Mouse (Mus musculus): ENCODE data around the gene Gca. TPM values are rescaled to one million over a fixed set of nuclear protein-coding genes. Genes with fewer than 3 reads are reported as not detected.
A peak's percentile ranks its signal among the peaks of the same experiment; 100 is the strongest.

Gene Gca
- total RNA-seq (2014; rRNA removed; ENCODE audit: low replicate concordance): 4.9 and 6.1 TPM in 2 replicates
- polyA plus RNA-seq (2015; fragmentation: Nextera tagmentation; extraction: Ambion mirVana): 17.8 and 18.5 TPM in 2 replicates

DNA sequence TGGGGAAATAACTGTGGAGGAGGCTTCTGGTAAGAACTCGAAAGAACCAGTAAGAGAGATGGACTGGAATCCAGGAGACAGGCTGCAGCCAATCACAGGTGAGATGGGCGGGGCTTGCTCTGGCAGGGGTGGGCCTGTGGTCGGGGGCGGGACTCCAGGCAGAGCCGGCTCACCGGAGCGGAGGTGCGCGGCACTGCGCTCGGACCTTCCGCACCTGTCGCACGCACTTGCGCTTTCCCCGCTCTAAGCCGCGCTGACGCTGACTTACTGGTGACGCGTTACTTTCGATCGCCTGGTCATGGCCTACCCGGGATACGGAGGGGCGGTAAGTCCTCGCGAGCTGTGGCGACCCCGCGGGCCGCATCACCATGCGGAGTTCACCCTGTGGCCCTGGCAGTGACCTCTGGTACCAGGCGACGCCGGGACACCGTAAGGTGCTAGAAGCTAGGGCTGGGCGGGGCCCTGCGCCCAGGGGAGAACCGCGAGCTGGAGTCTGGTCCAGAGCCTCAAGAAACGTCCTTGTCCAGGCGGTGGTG is at the start of gene Gca:
TSS of gene Gca (plus strand) at position 151 of the 536 bp plus-strand sequence.
- H3K4me2 ChIP-seq (ENCODE audit: low read depth, low read length): peak within 1 kb of the TSS; percentile 73
- no peaks in the 10 kb centered on the region for H3K36me3 ChIP-seq (replicated peaks; ENCODE audit: control insufficient read depth, insufficient read depth, low read length)
- WGBS: under 1% methylated on average over 43 of the region's 43 CpGs
- H3K4me3 ChIP-seq (ENCODE audit: low read depth, low read length): peak within 1 kb of the TSS; percentile 73
- peak; percentile 97 for ATAC-seq (ENCODE audit: insufficient read depth, low read depth)
- peak within 1 kb of the TSS; percentile 77 for H3K27ac ChIP-seq (ENCODE audit: low read depth)
- peak; percentile 88 for DNase-seq (ENCODE audit: low spot score)
- TF ChIP-seq CTCF (IDR thresholded peaks at IDR 0.05; ENCODE audit: low read depth) (no peak), EP300 (IDR thresholded peaks at IDR 0.05; ENCODE audit: low read depth) (no peak)
- no peaks in the 10 kb centered on the region for H3K9me3 ChIP-seq (replicated peaks; ENCODE audit: control insufficient read depth, low read length)
- H3K4me1 ChIP-seq (ENCODE audit: control insufficient read depth, insufficient read depth): no peaks in the 10 kb centered on the region
- peak within 1 kb of the TSS; percentile 62 for H3K9ac ChIP-seq (replicated peaks; ENCODE audit: low read depth, low read length)
- no peaks in the 10 kb centered on the region for H3K27me3 ChIP-seq (ENCODE audit: control insufficient read depth, insufficient read depth, low read length)

DNA sequence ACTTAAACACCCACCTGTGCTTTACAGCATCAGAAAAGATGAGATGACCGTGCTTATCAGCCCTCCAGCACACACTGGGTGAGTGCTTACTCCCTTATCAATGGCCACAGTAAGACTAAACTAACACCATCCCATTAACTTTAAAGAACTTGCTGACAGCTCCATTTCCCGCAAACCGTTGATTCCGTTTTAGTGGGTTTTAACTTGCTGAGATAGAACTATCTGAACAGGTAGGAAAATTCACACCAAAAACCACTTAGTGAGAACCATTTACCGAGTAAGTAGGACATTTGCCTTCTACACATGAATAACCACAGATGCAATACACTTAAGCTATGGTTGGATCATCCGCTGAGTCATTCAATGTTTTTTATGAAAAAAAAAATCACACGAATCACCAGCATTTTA is 45.1 kb upstream of the Gca start:
- no peak for DNase-seq (ENCODE audit: low spot score)
- Histone ChIP-seq H3K9ac (replicated peaks; ENCODE audit: low read depth, low read length) (no peak overlapping the region), H3K4me3 (ENCODE audit: low read depth, low read length) (no peak overlapping the region), H3K4me2 (ENCODE audit: low read depth, low read length) (no peak overlapping the region), H3K27me3 (ENCODE audit: control insufficient read depth, insufficient read depth, low read length) (no peaks in the 10 kb centered on the region), H3K4me1 (ENCODE audit: control insufficient read depth, insufficient read depth) (no peaks in the 10 kb centered on the region), H3K36me3 (replicated peaks; ENCODE audit: control insufficient read depth, insufficient read depth, low read length) (peaks cover 5% of the 10 kb centered on the region; the same call in 1 of the 2 replicates), H3K27ac (ENCODE audit: low read depth) (no peak overlapping the region), H3K9me3 (replicated peaks; ENCODE audit: control insufficient read depth, low read length) (no peaks in the 10 kb centered on the region)
- no peak for ATAC-seq (ENCODE audit: insufficient read depth, low read depth)
- 44% methylated on average over 7 of the region's 7 CpGs for WGBS
- TF ChIP-seq EP300 (IDR thresholded peaks at IDR 0.05; ENCODE audit: low read depth): no peak
- TF ChIP-seq CTCF (IDR thresholded peaks at IDR 0.05; ENCODE audit: low read depth): no peak

DNA sequence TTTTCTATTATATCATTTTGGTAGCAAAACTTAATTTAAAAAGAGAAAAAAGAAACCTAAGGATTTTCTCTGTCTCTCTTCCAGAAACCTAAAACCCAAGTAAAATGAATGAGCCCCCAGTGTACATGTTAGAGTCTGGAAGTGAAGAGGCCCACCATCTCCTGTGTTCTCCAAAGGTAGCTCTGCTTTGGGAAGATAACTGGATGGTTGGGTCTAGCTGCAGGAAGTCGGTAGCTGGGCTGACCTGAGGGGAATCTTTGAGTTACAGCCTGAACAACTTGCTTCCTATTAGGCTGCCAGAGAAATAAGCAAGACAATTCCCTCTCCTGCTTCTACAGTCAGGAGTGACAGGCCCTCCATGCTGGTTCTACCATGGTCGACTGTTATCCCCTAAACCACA is 44.4 kb upstream of the Gca start:
- WGBS: 44% methylated on average over 2 of the region's 2 CpGs
- ATAC-seq (ENCODE audit: insufficient read depth, low read depth): no peak
- Histone ChIP-seq H3K36me3 (replicated peaks; ENCODE audit: control insufficient read depth, insufficient read depth, low read length) (peaks cover 2% of the 10 kb centered on the region; the same call in 1 of the 2 replicates), H3K4me2 (ENCODE audit: low read depth, low read length) (no peak overlapping the region), H3K27me3 (ENCODE audit: control insufficient read depth, insufficient read depth, low read length) (no peaks in the 10 kb centered on the region), H3K4me3 (ENCODE audit: low read depth, low read length) (no peak overlapping the region), H3K9me3 (replicated peaks; ENCODE audit: control insufficient read depth, low read length) (no peaks in the 10 kb centered on the region), H3K9ac (replicated peaks; ENCODE audit: low read depth, low read length) (no peak overlapping the region), H3K27ac (ENCODE audit: low read depth) (no peak overlapping the region), H3K4me1 (ENCODE audit: control insufficient read depth, insufficient read depth) (no peaks in the 10 kb centered on the region)
- TF ChIP-seq EP300 (IDR thresholded peaks at IDR 0.05; ENCODE audit: low read depth) (no peak), CTCF (IDR thresholded peaks at IDR 0.05; ENCODE audit: low read depth) (no peak)
- no peak for DNase-seq (ENCODE audit: low spot score)

DNA sequence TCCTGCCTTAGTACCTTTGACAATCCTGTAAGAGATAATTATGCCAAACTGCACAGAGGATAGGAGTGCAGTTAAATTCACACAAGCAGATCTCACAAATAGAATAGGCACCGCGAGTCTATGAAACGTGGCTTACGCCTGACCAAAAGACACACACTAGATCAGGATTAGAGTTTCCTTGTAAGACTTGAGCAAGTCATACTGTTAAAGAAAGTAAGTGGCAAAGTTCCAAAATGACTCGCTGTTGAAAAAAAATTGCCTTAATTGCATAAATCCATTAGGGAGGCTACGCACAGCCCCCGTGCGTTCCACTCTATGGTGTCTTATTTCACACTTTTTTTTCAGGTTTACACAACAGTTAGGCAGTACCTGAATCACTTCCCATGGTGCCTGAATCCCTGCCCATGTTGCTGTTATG is 41.1 kb upstream of the Gca start:
- Histone ChIP-seq H3K9ac (replicated peaks; ENCODE audit: low read depth, low read length) (no peak overlapping the region), H3K27me3 (ENCODE audit: control insufficient read depth, insufficient read depth, low read length) (no peaks in the 10 kb centered on the region), H3K27ac (ENCODE audit: low read depth) (no peak overlapping the region), H3K4me3 (ENCODE audit: low read depth, low read length) (no peak overlapping the region), H3K4me2 (ENCODE audit: low read depth, low read length) (no peak overlapping the region), H3K4me1 (ENCODE audit: control insufficient read depth, insufficient read depth) (no peaks in the 10 kb centered on the region), H3K9me3 (replicated peaks; ENCODE audit: control insufficient read depth, low read length) (no peaks in the 10 kb centered on the region), H3K36me3 (replicated peaks; ENCODE audit: control insufficient read depth, insufficient read depth, low read length) (no peaks in the 10 kb centered on the region)
- 81% methylated on average over 8 of the region's 8 CpGs for WGBS
- ATAC-seq (ENCODE audit: insufficient read depth, low read depth): no peak
- DNase-seq (ENCODE audit: low spot score): no peak
- TF ChIP-seq EP300 (IDR thresholded peaks at IDR 0.05; ENCODE audit: low read depth): no peak
- TF ChIP-seq CTCF (IDR thresholded peaks at IDR 0.05; ENCODE audit: low read depth): no peak

DNA sequence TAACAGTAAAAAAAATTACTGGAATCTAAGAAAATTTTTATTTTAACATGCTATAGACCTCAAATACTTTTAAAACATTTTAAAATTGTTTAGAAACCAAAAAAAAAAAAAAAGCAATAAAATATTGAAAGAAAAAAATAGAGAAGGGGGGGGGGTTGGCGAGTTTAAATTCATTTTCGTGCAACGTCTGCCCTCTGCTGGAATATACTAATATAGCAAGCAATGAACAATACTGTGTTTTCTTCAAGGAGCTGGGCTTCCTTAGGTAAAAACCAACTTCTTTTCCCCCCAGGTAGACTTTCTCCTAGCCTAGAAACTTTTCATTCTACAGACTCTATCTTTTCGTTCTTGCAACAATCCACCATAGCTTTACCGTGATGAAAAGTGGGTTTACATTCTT is 36.4 kb upstream of the Gca start:
- Histone ChIP-seq H3K4me2 (ENCODE audit: low read depth, low read length) (no peak overlapping the region), H3K9ac (replicated peaks; ENCODE audit: low read depth, low read length) (no peak overlapping the region), H3K4me1 (ENCODE audit: control insufficient read depth, insufficient read depth) (no peaks in the 10 kb centered on the region), H3K27ac (ENCODE audit: low read depth) (no peak overlapping the region), H3K36me3 (replicated peaks; ENCODE audit: control insufficient read depth, insufficient read depth, low read length) (no peaks in the 10 kb centered on the region), H3K4me3 (ENCODE audit: low read depth, low read length) (no peak overlapping the region), H3K27me3 (ENCODE audit: control insufficient read depth, insufficient read depth, low read length) (no peaks in the 10 kb centered on the region), H3K9me3 (replicated peaks; ENCODE audit: control insufficient read depth, low read length) (no peaks in the 10 kb centered on the region)
- 7% methylated on average over 5 of the region's 5 CpGs for WGBS
- TF ChIP-seq CTCF (IDR thresholded peaks at IDR 0.05; ENCODE audit: low read depth) (peak; percentile 54), EP300 (IDR thresholded peaks at IDR 0.05; ENCODE audit: low read depth) (no peak)
- DNase-seq (ENCODE audit: low spot score) (no peak), ATAC-seq (ENCODE audit: insufficient read depth, low read depth) (no peak)

DNA sequence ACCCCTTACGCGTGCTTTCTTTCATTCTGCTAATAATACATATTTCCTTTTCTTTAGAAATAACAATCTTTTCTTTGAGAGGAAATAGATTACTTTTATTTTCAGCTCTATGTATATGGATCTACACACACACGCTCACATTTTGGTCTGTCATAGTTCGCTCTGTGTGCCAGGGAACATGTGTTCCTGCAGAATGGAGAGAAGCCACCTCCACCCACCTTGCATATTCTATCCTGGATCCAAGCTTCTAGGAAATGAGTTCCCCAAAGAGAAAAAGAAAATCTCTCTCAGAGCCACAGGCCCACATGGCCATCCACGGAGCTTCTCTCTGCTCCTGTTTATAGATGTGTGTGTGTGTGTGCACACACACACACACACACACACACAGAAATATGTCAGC is 35.7 kb upstream of the Gca start:
- Histone ChIP-seq H3K4me1 (ENCODE audit: control insufficient read depth, insufficient read depth) (no peaks in the 10 kb centered on the region), H3K36me3 (replicated peaks; ENCODE audit: control insufficient read depth, insufficient read depth, low read length) (no peaks in the 10 kb centered on the region), H3K4me2 (ENCODE audit: low read depth, low read length) (no peak overlapping the region), H3K27me3 (ENCODE audit: control insufficient read depth, insufficient read depth, low read length) (no peaks in the 10 kb centered on the region), H3K9me3 (replicated peaks; ENCODE audit: control insufficient read depth, low read length) (no peaks in the 10 kb centered on the region), H3K27ac (ENCODE audit: low read depth) (no peak overlapping the region), H3K9ac (replicated peaks; ENCODE audit: low read depth, low read length) (no peak overlapping the region), H3K4me3 (ENCODE audit: low read depth, low read length) (no peak overlapping the region)
- 83% methylated on average over 5 of the region's 5 CpGs for WGBS
- TF ChIP-seq CTCF (IDR thresholded peaks at IDR 0.05; ENCODE audit: low read depth) (no peak), EP300 (IDR thresholded peaks at IDR 0.05; ENCODE audit: low read depth) (no peak)
- ATAC-seq (ENCODE audit: insufficient read depth, low read depth) (no peak), DNase-seq (ENCODE audit: low spot score) (no peak)
